Mouse (Mus musculus) kidney, adult 2 months (tissue): ENCODE data around the gene Cd33.

ENCODE experiments used
- CTCF ChIP-seq: fragments of 200-500 bp; conservative IDR thresholded peaks from 2 replicates; pipeline ENCODE4 v1.5.1; 2011; ENCODE audit warnings: low read depth, mild to moderate bottlenecking, control low read depth, low read length, moderate library complexity, mixed read lengths; ENCODE audit not compliant: insufficient read depth, insufficient read length
- POLR2A ChIP-seq: fragments of 200-500 bp; IDR thresholded peaks from one replicate; pipeline ENCODE4 v1.6.1; 2011; ENCODE audit warnings: low read depth, low read length, control low read depth

DNA sequence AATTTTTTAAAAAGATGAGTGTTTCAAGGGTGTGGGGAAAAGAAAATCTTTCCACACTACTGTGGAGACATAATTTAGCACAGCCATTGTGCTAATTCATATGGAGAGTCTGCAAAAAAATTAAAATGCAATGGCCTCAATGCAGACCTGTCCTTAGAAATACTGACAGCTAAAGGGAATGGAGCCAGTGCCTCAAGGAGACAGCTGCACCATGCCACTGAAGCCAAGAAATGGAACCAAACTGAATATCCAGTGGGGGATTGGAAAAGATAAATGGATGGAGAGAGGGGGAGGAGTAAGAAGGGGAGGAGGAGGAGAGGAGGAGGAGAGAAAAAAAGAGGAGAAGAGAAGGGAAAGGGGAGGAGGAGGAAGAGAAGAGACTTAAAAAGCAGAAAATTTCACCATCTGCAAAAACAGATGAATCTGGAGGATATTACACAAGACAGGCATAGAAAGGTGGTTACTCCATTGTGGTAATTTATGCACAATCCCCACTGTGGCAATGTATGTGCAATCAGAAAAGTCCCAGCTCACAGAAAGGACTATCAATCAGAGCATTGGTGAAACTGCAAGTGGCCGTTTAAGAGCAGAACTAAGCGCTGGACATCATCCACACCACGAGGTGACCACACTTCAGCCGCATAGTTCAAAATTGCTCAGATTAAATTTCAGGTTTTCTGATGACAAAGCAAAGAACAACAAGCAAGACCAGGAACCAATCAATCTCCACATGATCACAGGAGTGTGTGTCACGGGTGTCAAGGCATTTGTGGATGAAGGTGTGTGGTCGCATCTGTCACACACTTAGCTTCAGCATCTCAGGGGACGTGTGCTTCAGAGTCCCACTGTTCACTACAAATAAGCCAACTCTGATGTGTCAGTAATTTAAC, 1.7 kb upstream of the Cd33 start:
- no peak for TF ChIP-seq CTCF
- no peak for TF ChIP-seq POLR2A
